Mouse (Mus musculus): ENCODE results near the gene Dio2. TPM values are rescaled to one million over a fixed set of nuclear protein-coding genes. Genes with fewer than 3 reads are reported as not detected.

Dio2 gene
- polyA plus RNA-seq (2014; fragmentation: Illumina TruSeq; extraction: RNeasy Lipid Tissue Mini Kit (QIAGEN cat#74804); ENCODE audit: low read depth, low replicate concordance), result 2.4 TPM

DNA sequence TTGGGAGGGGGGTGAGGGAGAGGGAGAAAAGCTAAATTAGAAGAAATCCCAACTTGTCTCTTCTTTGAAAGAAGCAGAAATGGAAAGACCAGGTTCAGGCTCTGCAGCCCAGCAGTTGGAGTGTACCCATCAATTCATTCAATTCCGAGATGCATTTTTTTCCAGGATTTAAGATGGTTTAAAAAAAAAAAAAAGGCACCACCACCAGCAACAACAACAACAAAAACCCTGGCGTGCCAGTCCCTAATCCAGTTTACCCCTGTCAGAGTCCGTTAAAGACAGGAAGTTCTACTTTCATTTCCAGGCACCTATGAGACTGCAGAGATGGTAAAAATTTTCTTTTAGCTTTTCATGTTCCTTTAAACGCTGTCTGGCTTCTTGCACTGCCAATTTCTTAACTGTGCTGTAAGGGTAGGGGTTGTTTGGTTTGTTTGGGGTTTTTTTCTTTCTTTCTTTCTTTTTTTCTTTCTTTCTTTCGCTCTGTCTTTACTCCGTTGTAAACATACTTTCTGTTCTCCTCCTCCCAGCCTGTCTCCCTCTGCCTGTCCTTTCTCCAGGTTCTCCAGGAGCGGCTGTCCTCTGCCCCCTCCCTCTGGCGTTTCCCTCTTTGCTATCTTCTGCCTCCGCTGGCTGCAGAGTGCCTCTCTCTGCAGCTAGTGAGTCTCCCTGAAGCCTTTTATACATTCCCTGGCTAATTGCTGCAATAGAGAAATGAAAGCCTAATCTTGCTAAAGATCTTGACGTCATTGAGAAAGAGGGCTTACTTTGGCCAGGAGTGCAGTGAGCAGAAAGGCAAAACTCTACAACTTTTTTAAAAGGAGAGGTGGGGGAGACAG, at the start of gene Dio2:
Gene Dio2 (minus strand): TSS at position 51 of the 836 bp plus-strand sequence.

Measured in testis, adult 10 weeks (tissue).